Comparison of ENCODE assay signal across 8 mouse cellular contexts in the genomic region with DNA sequence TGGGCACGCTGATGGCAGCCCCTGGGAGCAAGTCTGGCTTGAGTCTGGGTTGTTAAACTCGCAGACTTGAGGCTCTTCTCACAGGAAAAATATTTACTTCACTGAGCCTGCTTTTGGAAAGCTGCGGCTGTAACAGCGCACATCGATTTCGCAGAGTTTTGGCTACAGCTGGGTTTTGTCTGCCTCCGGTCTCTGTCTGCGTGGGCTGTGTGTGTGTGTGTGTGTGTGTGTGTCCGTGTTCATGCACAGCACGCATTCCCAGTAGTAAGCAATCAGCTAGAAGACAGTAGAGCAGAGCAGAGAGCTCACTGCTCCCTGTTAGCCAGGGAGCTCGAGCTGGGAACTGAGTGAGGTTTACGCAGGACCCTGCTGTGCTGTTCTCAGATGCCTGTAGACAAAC. TPM values are rescaled to one million over a fixed set of nuclear protein-coding genes. Genes with fewer than 3 reads are reported as not detected.
A peak's percentile ranks its signal among the peaks of the same experiment; 100 is the strongest.
DNase-seq lines count a peak whose midpoint lies in the region; ATAC-seq and TF ChIP-seq lines count a peak whose summit lies in the region.

No protein-coding gene starts in this region.

- peak; percentile 63 for DNase-seq in gastrocnemius, adult 2 months
- no peak for DNase-seq in gastrocnemius, adult 18-20 months (ENCODE audit: low spot score)
- peak; percentile 53 for DNase-seq in heart, adult 8-10 months (ENCODE audit: low spot score)
- DNase-seq in layer of hippocampus, adult 18-20 months (ENCODE audit: low spot score in 2 of 2): peak; percentile 62 to 82
- peak; percentile 78 to 91 for DNase-seq in lung, postnatal 4 days
- DNase-seq in thymus, postnatal 36 days: no peak
- no peak for DNase-seq in cerebellum, adult 9-11 months
- no peak for DNase-seq in forebrain, embryonic 11.5 days (ENCODE audit: low spot score)

- no peaks in the 10 kb centered on the region for H3K4me1 ChIP-seq in forebrain, embryonic 11.5 days (replicated peaks; ENCODE audit: control insufficient read depth, insufficient read depth, low read length)

- H3K4me3 ChIP-seq in gastrocnemius, adult 2 months: no peak overlapping the region
- H3K4me3 ChIP-seq in forebrain, embryonic 11.5 days (ENCODE audit: low read depth, low read length): no peak overlapping the region

- peaks cover 4% of the 10 kb centered on the region; the same call in 1 of the 2 replicates for H3K9me3 ChIP-seq in forebrain, embryonic 11.5 days (ENCODE audit: control insufficient read depth, low read length)

- H3K4me2 ChIP-seq in forebrain, embryonic 11.5 days (ENCODE audit: low read depth, low read length, severe bottlenecking): no peak overlapping the region

- no peak for TF ChIP-seq CTCF in gastrocnemius, adult 2 months (IDR thresholded peaks at IDR 0.05)

- no peak for ATAC-seq in forebrain, embryonic 11.5 days (replicated peaks; ENCODE audit: low FRiP score)

- no peaks in the 10 kb centered on the region for H3K36me3 ChIP-seq in forebrain, embryonic 11.5 days (ENCODE audit: control insufficient read depth, insufficient read depth, low read length)

- WGBS in forebrain, embryonic 11.5 days: 72% methylated on average over 12 of the region's 12 CpGs

- intact Hi-C loops in gastrocnemius, adult 2 months (cut with DNase I): no loop called here

- H3K27me3 ChIP-seq in forebrain, embryonic 11.5 days (ENCODE audit: control insufficient read depth, insufficient read depth, low read length): no peaks in the 10 kb centered on the region

- peak overlapping the region; percentile 40; the same call in 1 of the 2 replicates for H3K27ac ChIP-seq in gastrocnemius, adult 2 months
- H3K27ac ChIP-seq in forebrain, embryonic 11.5 days (ENCODE audit: low read depth, low read length): no peak overlapping the region

- no peak overlapping the region for H3K9ac ChIP-seq in forebrain, embryonic 11.5 days (ENCODE audit: low read length)

RNA-seq across cellular contexts. Expression of a gene that starts 14.8 kb away (rescaled TPM):
- total RNA-seq in gastrocnemius, adult 2 months (2021): under 1 TPM; 0.20 to 0.33 TPM
- under 1 TPM; 0.09 to 0.11 TPM for total RNA-seq in gastrocnemius, adult 18-20 months (2021)
- total RNA-seq in heart, adult 8-10 months (2022): under 1 TPM; 0.25 to 0.66 (median 0.53) TPM
- under 1 TPM in 1 of 2 experiments, not detected in 1; 0.52 TPM for total RNA-seq in layer of hippocampus, adult 18-20 months (2021)
- polyA plus RNA-seq in forebrain, embryonic 11.5 days (2014; fragmentation: Nextera tagmentation; extraction: Ambion mirVana): 0.72 and 1.00 TPM in 2 replicates

RNA-seq across cellular contexts. Expression of a gene that starts 55.6 kb away (rescaled TPM):
- total RNA-seq in gastrocnemius, adult 2 months (2021): 1 to 10 TPM in 1 of 2 experiments, under 1 TPM in 1; 0.66 to 1.7 TPM
- total RNA-seq in gastrocnemius, adult 18-20 months (2021): 1 to 10 TPM; 1.0 to 2.4 TPM
- 1 to 10 TPM; 2.3 to 2.9 (median 2.5) TPM for total RNA-seq in heart, adult 8-10 months (2022)
- 1 to 10 TPM; 4.0 to 5.0 TPM for total RNA-seq in layer of hippocampus, adult 18-20 months (2021)
- polyA plus RNA-seq in forebrain, embryonic 11.5 days (2014; fragmentation: Nextera tagmentation; extraction: Ambion mirVana): 12.4 and 13.7 TPM in 2 replicates

Comparison
In these comparisons a context has a peak if more than half of its experiments do, and no peak if none do; other contexts are left out.
1. DNase-seq: peak in gastrocnemius, adult 2 months (single experiment), heart, adult 8-10 months (single experiment), layer of hippocampus, adult 18-20 months (2 of 2) and lung, postnatal 4 days (2 of 2); none in gastrocnemius, adult 18-20 months (single experiment), thymus, postnatal 36 days (0 of 2), cerebellum, adult 9-11 months (single experiment) and forebrain, embryonic 11.5 days (single experiment).